Mouse (Mus musculus): ENCODE measurements around the gene Elavl3. TPM values are rescaled to one million over a fixed set of nuclear protein-coding genes. Genes with fewer than 3 reads are reported as not detected.
"Not testable (repeated sequence)": the region's sequence is repeated elsewhere in the genome, so short reads cannot be mapped to it uniquely, and the experiment has no call there.

Elavl3 gene
- 1 to 10 TPM; 2.1 to 2.4 TPM for total RNA-seq (2021)
- polyA plus RNA-seq (2012; rRNA removed), result 1.3 and 1.7 TPM in 2 replicates
- long read RNA-seq, full-length matches to known transcripts, result 1 of 1 reads
- long read RNA-seq, partial matches to known transcripts, result 0 of 1 reads
- long read RNA-seq, other reads (novel, unspliced or antisense), result 0 of 1 reads

GRCm38 (mm10) chr9:22051958-22052254 lies at the start of gene Elavl3:
TSS of gene Elavl3 (minus strand) at chr9:22052023.
- DNase-seq, result no peak

- no peak for DNase-seq
These were observed 48.1 kb upstream of the Elavl3 start for GRCm38 (mm10) chr9:22099922-22100321.

GRCm38 (mm10) chr9:22098993-22099696 lies 47.3 kb upstream of the Elavl3 start, which contains the start of gene Cnn1:
TSS of gene Cnn1 (plus strand) at chr9:22099216.
- peak; percentile 36 for DNase-seq

- DNase-seq, result peak; percentile 93
These were observed 44.1 kb upstream of the Elavl3 start for GRCm38 (mm10) chr9:22095854-22096307.

- DNase-seq, result no peak
These were observed 40.9 kb upstream of the Elavl3 start for GRCm38 (mm10) chr9:22092746-22093145.

GRCm38 (mm10) chr9:22089986-22090385 lies 38.2 kb upstream of the Elavl3 start:
- DNase-seq, result peak; percentile 84

GRCm38 (mm10) chr9:22089281-22089680 lies 37.5 kb upstream of the Elavl3 start:
- DNase-seq, result no peak

GRCm38 (mm10) chr9:22087034-22087618 lies 35.3 kb upstream of the Elavl3 start:
- no peak for DNase-seq

GRCm38 (mm10) chr9:22086012-22086411 lies 34.2 kb upstream of the Elavl3 start:
- no peak for DNase-seq

GRCm38 (mm10) chr9:22085022-22085834 lies 33.4 kb upstream of the Elavl3 start, which contains the start of gene Ecsit:
TSS of gene Ecsit (minus strand) at chr9:22085438.
- DNase-seq, result peak; percentile 96

GRCm38 (mm10) chr9:22084667-22085021 lies 32.8 kb upstream of the Elavl3 start:
- DNase-seq, result no peak

GRCm38 (mm10) chr9:22076223-22076622 lies 24.4 kb upstream of the Elavl3 start:
- DNase-seq, result no peak

GRCm38 (mm10) chr9:22075778-22076177 lies 24.0 kb upstream of the Elavl3 start:
- DNase-seq, result not testable (repeated sequence)

- no peak for DNase-seq
These were observed 20.5 kb upstream of the Elavl3 start for GRCm38 (mm10) chr9:22072276-22072675.

GRCm38 (mm10) chr9:22070791-22071573 lies 19.2 kb upstream of the Elavl3 start, which contains the start of the genes Gm49318 and Zfp653:
TSS of gene Gm49318 (minus strand) at chr9:22071259.
TSS of gene Zfp653 (minus strand) at chr9:22071376.
- DNase-seq, result peak; percentile 98

GRCm38 (mm10) chr9:22069881-22070553 lies 18.2 kb upstream of the Elavl3 start:
- DNase-seq, result no peak

- no peak for DNase-seq
These were observed 15.4 kb upstream of the Elavl3 start for GRCm38 (mm10) chr9:22067195-22067594.

GRCm38 (mm10) chr9:22066433-22066832 lies 14.6 kb upstream of the Elavl3 start:
- DNase-seq, result peak; percentile 68

GRCm38 (mm10) chr9:22065642-22066041 lies 13.8 kb upstream of the Elavl3 start:
- no peak for DNase-seq

- DNase-seq, result no peak
These were observed 12.5 kb upstream of the Elavl3 start for GRCm38 (mm10) chr9:22064341-22064740.

GRCm38 (mm10) chr9:22061339-22061738 lies 9.5 kb upstream of the Elavl3 start:
- DNase-seq, result no peak
